Mouse (Mus musculus): ENCODE data around the gene Tmem19. TPM values are rescaled to one million over a fixed set of nuclear protein-coding genes. Genes with fewer than 3 reads are reported as not detected.
A peak's percentile ranks its signal among the peaks of the same experiment; 100 is the strongest.

Tmem19 gene
- total RNA-seq (2014; fragmentation: Nextera tagmentation) (10.5 and 10.9 TPM in 2 replicates), total RNA-seq (2017) (10.1 and 14.7 TPM in 2 replicates)

DNA sequence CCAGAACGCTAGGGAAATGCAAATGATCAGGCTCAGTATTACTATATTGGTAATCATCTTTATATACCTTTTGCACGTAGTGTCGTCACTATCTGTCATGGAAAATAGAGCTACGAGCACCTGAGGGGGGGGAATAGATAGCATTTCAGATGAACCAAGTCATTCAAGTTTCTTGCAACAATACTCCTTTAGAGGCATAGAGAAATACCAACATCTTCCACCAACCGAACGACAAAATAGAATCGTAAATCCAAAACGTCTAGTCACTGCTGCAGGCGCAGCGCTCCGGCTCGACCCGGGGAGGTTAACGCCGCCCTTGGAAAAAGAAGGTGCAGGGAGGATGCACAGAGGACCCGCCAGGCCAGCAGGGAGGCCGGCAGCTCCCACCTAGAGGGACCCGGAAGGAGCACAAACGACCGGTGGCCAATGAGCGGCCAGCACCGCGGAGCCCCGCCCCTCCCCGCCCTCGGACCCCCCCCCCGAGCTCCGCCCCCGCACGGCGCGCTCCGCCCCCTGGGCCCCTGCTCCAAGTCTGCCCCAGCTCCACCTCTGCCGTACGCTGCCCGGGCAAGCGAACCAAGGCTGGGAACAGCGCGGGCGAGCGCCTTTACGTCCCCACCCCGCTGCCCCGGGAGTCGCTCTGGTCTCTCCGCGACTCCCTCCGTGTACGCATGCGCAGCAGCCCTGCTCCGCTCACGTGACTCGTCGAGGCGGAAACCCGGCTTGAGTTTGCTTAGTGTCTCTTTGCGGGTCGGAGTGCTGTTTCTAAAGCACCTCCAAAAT is at the start of gene Tmem19:
Tmem19 (minus strand) TSS at position 662 of the 783 bp plus-strand sequence.
- ATAC-seq (replicated peaks; ENCODE audit: low FRiP score, low TSS enrichment, poor library complexity, severe bottlenecking) = peak; percentile 95

DNA sequence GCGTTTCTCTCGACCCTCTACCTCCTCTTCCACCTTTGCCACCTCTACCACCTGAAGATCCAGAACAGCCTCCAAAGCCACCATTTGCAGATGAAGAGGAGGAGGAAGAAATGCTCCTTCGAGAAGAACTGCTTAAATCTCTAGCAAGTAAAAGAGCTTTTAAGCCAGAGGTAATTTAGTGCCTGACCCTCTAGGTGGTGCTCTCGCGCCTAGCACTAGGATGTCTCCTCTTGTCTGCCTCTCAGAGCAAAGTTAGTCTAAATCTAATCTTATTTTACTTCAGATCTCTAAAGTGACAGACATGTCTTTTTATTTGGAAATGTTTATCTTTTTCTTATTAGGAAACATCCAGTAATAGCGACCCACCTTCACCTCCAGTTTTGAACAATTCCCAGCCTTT is 44.1 kb upstream of the Tmem19 start:
- peak; percentile 85 for ATAC-seq (replicated peaks; ENCODE audit: low FRiP score, low TSS enrichment, poor library complexity, severe bottlenecking)

- no peak for ATAC-seq (replicated peaks; ENCODE audit: low FRiP score, low TSS enrichment, poor library complexity, severe bottlenecking)
Measured at GRCm38 (mm10) chr10:115391896-115392295, 29.6 kb upstream of the Tmem19 start.

GRCm38 (mm10) chr10:115391076-115391475 is 28.8 kb upstream of the Tmem19 start:
- no peak for ATAC-seq (replicated peaks; ENCODE audit: low FRiP score, low TSS enrichment, poor library complexity, severe bottlenecking)

DNA sequence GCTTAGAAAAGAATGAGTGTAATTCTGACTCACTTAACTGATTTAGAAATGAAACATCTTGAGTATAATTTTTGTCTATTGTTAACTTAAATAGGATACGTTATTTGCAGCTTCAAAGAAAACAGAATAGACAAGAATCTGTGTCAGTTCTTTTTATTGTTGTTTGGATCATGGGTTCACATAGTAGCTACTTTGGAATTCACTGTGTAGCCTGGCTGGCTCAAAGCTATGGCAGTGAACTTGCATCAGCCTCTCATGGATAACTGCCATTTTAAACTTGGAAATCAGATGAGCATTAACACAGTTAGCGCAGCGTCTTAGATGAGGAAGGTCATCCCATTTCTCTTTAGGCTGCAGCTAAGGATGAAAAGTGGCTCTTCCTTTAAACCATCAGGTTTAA is 25.6 kb upstream of the Tmem19 start:
- ATAC-seq (replicated peaks; ENCODE audit: low FRiP score, low TSS enrichment, poor library complexity, severe bottlenecking) = no peak

DNA sequence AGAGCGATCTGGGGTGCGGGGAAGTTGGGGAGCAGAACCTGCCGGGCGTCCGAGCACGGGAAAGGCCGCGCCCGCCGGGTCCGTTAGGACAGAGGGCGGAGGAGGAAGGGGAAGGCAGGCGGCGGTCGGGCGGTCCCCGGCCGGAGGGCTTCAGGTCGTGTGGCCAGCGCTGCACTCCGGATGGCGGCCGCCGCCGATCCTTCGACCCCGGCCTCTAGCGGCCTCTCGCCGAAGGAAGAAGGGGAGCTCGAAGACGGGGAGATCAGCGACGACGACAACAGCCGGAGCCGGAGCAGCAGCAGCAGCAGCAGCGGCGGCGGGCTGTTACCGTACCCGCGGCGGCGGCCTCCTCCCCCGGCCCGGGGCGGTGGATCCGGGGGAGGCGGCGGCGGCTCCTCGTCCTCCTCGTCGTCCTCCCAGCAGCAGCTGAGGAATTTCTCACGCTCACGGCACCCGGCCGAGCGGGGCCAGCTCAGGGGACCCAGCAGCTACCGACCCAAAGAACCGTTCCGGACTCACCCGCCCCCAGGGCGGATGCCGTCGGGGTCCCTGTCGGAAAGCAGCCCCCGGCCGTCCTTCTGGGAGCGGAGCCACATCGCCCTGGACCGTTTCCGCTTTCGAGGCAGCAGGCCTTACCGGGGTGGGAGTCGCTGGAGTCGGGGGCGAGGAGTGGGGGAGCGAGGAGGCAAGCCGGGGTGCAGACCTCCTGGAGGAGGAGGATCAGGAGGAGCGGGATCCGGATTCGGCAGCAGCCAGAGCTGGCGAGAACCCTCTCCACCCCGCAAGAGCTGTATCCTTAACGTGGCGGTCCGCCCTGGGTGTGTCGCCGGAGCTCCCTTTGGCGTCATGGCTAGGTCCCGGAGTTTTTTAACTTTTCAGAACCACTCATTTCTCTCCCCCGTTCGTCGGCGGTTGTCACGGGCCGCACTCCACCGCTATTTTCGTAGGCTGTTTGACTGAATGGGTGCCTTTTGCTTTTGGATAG is 23.0 kb upstream of the Tmem19 start:
- ATAC-seq (replicated peaks; ENCODE audit: low FRiP score, low TSS enrichment, poor library complexity, severe bottlenecking) = peak; percentile 49

DNA sequence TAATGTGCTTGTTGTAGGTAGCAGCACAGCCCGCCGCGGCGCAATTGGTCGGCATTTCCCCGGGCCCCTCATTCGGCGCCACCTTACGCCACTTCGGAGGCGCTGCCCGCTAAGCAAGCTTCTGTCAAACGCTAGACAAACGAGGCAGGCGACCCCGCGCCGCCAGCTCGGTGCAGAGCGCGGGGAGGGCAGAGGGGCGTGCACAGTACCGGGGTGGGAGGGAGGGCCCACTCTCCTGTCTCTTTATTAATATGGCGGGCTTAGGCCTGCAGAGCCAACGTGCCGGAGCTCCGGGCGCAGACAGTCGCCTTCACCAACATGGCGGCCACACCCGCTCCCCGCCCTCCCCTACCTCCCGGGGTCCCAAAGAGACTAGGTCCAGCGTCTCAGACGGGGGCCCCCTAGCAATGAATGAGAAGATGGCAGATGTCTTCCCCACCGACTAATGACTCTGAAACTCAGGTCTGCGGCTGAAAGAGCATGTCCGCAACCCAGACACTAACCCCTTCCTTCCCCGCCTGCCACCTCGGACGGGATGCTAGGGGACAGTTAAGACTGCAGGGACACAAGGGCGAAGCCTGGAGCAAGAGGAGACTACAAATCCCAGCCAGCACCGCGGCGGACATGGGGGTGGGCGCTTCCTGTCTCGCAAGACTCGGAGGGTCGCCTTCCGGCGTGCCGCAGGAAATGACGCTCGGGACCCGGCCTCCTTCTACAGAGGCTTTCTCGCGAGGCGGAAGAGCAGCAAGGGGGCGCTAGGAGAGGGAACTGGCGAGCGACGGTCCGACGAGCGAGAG is 22.1 kb upstream of the Tmem19 start, which contains the start of the genes Thap2 and Zfc3h1:
Thap2 (minus strand) TSS at position 223 of the 797 bp plus-strand sequence.
Zfc3h1 (plus strand) TSS at position 739 of the 797 bp plus-strand sequence.
- ATAC-seq (replicated peaks; ENCODE audit: low FRiP score, low TSS enrichment, poor library complexity, severe bottlenecking) = peak; percentile 94

- ATAC-seq (replicated peaks; ENCODE audit: low FRiP score, low TSS enrichment, poor library complexity, severe bottlenecking) = no peak
Measured at GRCm38 (mm10) chr10:115383644-115384220, 21.4 kb upstream of the Tmem19 start.

DNA sequence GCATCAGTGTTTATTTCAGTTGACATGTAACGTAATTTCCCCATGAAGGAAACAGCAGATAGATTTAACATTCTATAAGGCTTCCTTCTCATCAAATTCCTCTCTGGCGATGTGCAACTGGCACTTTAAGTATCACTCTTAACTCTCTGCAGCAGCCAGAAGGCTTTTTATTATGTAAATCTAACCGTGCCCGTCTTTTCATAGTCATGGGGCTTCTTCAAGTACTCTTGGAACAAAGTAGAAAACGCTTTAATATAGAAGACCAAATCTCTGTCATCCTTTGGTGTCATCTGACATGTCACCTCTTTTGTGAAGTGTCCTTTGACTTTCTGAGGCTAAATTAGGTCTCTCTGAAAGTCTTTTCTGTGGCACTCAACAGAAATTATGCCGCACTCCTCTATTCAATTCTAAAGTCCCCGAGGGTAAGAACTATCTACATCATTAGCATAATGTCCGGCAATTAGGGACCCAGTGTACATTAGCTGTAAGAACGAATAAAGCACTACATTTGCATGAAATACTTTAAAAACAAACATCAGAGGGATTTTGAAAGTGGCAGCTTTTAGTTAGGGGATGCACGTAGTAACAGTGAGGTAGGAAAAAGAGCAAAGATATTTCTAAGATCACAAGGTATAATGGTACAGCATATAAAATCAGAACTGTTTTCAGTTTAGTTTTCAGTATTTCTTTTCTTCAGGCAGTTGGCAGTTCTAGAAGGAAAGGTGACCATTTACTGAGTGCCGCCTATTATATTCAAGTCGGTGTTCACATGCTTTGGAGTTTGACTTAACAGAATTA is 20.7 kb upstream of the Tmem19 start:
- ATAC-seq (replicated peaks; ENCODE audit: low FRiP score, low TSS enrichment, poor library complexity, severe bottlenecking) = no peak

DNA sequence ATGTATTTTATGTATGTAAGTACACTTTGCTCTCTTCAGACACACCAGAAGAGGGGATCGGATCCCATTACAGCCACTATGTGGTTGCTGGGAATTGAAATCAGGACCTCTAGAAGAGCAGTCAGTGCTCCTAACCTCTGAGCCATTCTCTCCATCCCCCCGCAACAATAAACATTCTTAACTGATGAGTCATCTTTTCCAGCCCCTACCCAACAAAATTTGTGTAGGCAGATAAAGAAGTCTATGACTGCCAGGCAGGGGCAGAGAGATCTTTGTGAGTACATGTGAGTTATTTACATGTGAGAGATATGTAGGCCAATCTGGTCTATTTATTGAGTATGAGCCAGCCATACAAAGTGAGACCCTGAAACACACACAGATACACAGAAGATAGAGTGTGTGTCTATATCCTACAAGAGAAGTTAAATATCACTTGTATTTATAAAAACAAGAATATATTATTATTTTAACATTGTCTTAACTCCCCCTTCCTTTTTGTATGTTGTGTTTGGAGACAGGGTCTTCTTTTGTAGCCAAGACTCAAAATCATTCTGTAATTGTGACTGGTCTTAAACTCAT is 19.3 kb upstream of the Tmem19 start:
- ATAC-seq (replicated peaks; ENCODE audit: low FRiP score, low TSS enrichment, poor library complexity, severe bottlenecking) = no peak

DNA sequence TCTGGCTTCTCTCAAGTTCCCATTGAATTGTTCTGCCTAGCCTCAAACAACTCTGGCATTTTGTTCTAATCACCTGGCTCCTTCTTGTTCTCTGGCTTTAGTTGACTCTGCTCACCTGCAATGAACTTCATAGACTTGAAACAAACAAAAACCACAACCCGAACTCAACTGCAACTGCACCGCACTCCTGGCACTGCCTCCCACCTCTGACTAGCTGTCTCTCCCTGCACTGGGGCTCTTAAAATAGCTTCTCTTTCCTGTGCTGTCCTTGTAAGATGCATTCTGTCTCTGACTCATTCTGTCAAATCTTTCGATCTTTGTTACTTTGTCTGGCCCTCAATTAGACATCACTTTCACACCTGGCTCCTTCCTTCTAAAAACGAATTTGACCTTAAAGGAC is 850 bp upstream of the Tmem19 start:
- ATAC-seq (replicated peaks; ENCODE audit: low FRiP score, low TSS enrichment, poor library complexity, severe bottlenecking) = no peak

DNA sequence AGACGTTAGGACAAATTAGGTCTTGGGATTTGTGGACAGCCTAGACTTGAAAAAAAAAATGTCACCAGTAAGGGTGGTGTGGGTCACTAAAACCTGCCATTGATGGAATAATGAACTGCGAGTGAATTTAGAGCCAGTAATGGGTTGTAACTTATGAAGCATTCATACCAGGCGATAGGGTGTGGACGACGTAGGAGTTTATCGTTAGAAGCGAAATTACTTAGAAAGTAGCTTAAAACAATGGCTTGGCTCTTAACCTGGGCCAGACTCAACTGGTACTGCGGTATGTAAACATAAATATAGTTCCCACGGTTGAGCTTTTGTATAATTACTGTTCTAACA is 293 bp upstream of the Tmem19 start:
- peak; percentile 29 for ATAC-seq (replicated peaks; ENCODE audit: low FRiP score, low TSS enrichment, poor library complexity, severe bottlenecking)

- ATAC-seq (replicated peaks; ENCODE audit: low FRiP score, low TSS enrichment, poor library complexity, severe bottlenecking) = no peak
Measured at GRCm38 (mm10) chr10:115359066-115359465, 3.2 kb downstream of the Tmem19 start.

DNA sequence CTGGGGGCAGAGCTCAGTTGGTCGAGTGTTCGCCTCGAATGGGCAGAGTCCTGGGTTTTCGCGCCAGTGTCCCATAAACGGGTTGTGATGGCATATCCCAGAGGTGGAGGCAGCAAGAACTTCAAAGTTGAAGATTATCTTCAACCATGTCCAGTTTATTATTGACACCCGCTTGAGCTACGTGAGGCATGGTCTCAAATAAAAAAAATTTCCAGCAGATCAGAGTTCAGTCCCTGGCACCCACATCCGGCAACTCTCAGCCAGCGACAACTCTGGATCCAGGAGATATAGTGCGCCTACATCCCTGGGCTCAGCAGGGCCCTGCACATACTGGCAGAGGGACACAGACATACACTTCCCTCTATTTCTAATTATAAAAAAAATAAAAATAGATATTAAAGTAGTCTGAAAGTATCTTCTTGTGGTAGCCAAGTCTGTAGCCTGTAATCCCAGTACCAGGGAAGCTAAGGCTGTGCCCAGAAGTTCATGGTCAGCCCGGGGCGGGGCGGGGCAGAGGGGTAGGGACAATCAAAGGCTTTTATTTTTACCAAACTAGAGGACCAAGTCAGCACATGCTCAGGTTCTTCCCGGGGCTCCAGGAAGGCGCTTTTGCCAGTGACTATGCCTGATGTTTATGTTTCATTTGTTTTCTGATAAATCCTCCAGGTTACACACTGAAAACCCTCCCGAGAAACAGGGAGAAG is 3.9 kb downstream of the Tmem19 start:
- no peak for ATAC-seq (replicated peaks; ENCODE audit: low FRiP score, low TSS enrichment, poor library complexity, severe bottlenecking)

DNA sequence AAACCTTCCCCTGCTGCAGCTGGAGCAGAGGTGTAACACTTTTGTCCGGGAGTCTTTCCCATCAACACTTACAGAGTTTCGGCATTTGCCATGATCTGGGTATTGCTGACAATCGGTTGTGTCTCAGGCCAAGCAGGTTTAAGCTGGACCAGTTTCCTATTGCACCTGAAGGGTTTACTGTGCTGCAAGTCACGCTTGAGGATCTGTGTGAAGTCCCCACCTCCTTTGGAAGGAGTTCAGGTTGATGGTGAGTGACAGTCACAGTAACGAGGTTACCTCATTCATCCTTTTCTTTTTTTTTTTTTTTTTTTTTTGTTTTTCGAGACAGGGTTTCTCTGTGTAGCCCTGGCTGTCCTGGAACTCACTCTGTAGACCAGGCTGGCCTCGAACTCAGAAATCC is 6.2 kb downstream of the Tmem19 start:
- no peak for ATAC-seq (replicated peaks; ENCODE audit: low FRiP score, low TSS enrichment, poor library complexity, severe bottlenecking)

- ATAC-seq (replicated peaks; ENCODE audit: low FRiP score, low TSS enrichment, poor library complexity, severe bottlenecking) = no peak
Measured at GRCm38 (mm10) chr10:115355016-115355415, 7.3 kb downstream of the Tmem19 start.

DNA sequence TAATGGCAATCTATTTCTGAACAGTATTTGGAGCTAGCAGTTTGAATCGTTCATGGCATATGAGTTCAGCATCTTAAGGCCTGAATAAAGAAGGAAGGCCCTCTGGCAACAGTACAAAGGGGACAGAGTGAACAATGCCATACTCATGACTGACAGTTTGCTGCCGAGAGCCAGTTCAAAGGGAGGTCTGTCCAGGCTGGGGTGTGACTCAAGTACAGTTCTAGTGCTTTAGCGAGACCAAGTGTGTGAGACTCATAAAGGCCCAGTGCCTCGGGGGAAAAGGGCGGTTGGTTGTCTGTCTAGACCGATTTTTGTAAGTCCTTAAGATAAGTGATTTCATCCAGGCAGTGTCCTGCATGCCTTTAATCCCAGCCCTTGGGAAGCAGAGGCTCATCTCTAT is 7.7 kb downstream of the Tmem19 start:
- ATAC-seq (replicated peaks; ENCODE audit: low FRiP score, low TSS enrichment, poor library complexity, severe bottlenecking) = no peak
